Mouse (Mus musculus): ENCODE results near the gene L3mbtl1.
"Not testable (repeated sequence)": the region's sequence is repeated elsewhere in the genome, so short reads cannot be mapped to it uniquely, and the experiment has no call there.

The L3mbtl1 gene

GRCm38 (mm10) chr2:162943148-162943846, at the start of gene L3mbtl1:
L3mbtl1 (plus strand) TSS chr2:162943472.
- in situ Hi-C loops (cut with MboI): no loop called here

DNA sequence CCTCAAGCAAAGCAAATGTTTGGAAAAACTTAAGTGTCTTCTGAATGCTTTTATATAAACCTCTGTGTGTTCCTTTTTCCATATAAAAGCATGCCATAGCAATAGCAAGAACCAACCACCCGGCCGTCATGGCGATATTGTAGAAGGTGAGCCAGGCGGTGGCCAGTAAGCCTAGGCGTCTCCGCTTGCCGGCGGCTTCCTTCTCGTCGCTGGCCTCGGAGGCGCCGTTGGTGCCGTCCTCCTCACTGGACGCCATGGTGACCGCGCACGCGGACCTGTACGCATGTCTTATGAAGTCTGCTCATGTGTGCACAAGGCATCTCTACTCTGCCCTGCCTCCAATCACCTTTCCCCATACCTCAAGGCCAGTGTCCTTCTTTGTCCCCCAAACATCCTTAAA, 44.0 kb upstream of the L3mbtl1 start:
- in situ Hi-C loops (cut with MboI): not testable (repeated sequence)

DNA sequence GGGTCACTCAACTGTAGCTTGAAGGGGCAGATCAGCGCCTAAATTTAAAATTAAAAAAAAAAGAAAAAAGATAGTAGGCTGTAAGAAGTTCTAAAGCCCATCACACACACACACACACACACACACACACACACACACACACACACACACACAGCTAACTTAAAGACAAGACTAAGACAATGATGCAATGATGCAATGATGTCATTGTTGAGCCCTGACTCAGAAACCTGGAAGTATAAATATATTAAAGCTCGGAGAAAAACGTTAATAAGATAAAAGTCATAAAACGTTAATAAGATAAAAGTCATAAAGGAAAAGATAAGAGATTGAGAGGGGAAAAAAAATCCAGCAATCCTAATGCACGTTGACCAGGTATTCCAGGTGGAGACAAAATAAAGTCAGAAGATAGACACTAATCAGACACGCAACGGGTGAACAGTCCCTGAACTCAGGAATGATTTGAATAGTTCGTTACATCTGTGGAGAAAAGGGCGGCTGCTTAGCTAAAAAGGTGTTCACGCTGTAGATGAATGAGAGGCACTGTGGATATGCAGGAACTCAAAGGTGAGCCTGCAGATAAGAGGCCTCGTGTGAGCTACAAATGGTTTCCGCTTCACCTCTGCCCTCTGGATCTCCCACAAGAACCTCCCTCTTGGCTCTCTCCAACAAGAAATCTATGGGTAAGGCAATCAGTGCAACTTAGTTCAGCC, 43.2 kb upstream of the L3mbtl1 start:
- in situ Hi-C loops (cut with MboI): loop anchor here (25.0 kb wide), 1 partner anchor 437 kb away; no protein-coding TSS in a partner anchor

DNA sequence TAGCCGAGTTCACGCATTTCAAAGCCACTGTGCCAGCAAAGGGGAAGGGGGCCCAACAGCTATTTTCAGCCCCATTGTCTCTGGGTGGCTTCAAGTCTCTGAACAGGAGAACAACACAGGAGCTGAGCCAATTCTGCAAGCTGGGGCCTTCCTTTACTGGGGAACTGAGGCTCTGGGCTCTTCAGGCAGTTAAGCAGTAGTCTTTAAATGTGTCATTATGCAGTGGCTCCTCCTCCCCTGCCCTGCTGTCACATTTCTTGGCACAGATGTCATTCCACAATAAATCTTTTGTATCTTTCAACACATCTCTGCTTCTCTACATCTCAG, 42.7 kb upstream of the L3mbtl1 start:
- in situ Hi-C loops (cut with MboI): loop anchor here (25.0 kb wide), 1 partner anchor 437 kb away; no protein-coding TSS in a partner anchor

DNA sequence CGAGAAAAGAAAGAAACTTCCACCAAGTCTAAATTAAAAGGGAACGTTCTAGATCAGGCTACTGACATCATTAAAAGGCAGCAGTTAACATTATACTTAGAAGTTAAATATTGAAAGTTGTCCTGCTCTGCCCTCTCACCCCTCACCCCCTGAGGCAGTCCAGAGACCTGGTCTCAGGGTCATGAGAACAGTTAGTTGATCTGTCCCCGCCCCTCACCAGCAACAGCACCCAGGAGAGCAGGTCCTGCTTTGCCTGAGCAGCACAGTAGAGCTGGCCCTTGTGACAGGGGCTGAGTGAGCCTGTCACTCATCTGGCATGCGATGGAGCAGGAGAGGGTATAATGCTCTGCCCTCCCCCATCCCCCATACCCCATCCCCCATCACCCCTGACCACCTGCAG, 37.4 kb upstream of the L3mbtl1 start:
- in situ Hi-C loops (cut with MboI): loop anchor here (25.0 kb wide), 1 partner anchor 431 kb away; no protein-coding TSS in a partner anchor

DNA sequence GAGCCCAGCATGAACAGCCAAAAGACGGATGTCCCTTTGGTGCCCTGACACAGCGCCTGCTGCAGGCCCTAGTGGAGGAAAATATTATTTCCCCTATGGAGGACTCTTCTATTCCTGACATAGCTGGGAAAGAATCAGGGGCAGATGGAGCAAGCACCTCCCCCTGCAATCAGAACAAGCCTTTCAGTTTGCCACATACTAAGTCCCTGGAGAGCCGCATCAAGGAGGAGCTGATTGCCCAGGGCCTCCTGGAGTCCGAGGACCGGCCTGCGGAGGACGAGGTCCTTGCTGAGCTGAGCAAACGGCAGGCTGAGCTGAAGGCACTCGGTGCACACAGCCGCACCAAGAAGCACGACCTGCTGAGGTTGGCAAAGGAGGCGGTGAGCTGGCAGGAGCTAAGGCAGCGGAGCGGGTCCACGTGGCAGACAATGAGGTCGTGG, 35.2 kb upstream of the L3mbtl1 start:
- in situ Hi-C loops (cut with MboI): loop anchor here (25.0 kb wide), 1 partner anchor 429 kb away; no protein-coding TSS in a partner anchor

DNA sequence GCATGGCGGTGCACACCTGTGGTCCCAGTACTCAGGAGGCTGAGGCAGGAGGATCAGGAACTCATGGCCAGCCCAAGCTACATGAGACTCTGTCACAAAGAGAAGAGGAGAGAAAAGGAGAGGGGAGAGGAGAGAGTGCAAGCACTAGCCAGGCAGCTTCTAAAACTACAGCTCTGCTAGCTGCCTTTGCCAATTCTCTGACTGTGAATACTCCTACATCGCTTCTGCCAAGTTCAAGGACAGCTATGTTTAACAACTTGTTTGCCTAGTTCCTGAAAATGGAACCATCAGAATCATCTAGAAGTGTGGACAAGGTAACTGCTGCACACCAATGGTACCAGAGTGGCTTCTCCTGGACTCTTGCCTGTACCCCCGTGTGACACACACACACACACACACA, 29.2 kb upstream of the L3mbtl1 start:
- in situ Hi-C loops (cut with MboI): loop anchor here (25.0 kb wide), 1 partner anchor 423 kb away; no protein-coding TSS in a partner anchor

GRCm38 (mm10) chr2:162914519-162914918, 28.8 kb upstream of the L3mbtl1 start:
- in situ Hi-C loops (cut with MboI): loop anchor here (25.0 kb wide), 1 partner anchor 423 kb away; no protein-coding TSS in a partner anchor

DNA sequence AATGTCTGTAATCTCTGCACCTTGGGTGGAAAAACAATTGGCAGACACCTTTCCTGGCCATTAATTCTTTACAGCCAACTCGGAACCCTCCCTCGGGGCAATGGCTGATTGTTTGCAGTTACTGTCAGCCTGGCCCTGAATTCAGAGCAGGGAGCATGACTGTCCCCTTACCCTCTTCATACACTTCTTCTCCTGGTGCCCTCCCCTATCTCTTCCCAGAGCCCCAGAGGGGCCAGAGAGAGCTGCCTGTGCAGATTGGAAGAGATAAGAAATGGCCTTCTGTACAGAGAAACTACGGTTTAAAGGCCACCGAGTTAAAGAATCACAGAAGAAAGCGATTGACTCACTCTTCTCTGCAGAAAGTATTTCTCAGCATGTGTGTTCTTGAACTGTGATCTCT, 23.3 kb upstream of the L3mbtl1 start:
- in situ Hi-C loops (cut with MboI): loop anchor here (25.0 kb wide), 1 partner anchor 417 kb away; no protein-coding TSS in a partner anchor

GRCm38 (mm10) chr2:162922183-162922582, 21.1 kb upstream of the L3mbtl1 start:
- in situ Hi-C loops (cut with MboI): loop anchor here (25.0 kb wide), 1 partner anchor 415 kb away; no protein-coding TSS in a partner anchor

DNA sequence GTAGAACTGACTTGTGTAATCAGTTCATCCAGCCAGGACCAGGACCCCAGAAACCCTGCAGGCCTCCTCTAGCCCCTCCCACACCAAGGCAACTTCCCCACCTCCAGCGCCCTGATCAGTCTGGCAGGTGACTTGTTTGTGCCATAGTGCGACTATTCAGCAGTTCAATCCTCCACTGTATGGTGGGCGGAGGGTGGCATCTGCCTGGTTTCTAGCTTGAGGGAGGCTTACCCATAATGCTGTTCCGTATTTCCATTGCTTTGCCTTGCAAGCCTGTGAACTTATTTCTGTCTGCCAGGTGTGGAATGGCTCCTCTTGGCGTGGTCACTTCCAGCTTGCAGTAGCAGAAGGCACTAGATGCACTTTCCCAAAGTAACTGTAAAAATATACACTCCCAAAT, 20.4 kb upstream of the L3mbtl1 start:
- in situ Hi-C loops (cut with MboI): loop anchor here (25.0 kb wide), 1 partner anchor 414 kb away; no protein-coding TSS in a partner anchor

- in situ Hi-C loops (cut with MboI): loop anchor here (25.0 kb wide), 1 partner anchor 413 kb away; no protein-coding TSS in a partner anchor
Observed at GRCm38 (mm10) chr2:162924126-162924525, 19.1 kb upstream of the L3mbtl1 start.

DNA sequence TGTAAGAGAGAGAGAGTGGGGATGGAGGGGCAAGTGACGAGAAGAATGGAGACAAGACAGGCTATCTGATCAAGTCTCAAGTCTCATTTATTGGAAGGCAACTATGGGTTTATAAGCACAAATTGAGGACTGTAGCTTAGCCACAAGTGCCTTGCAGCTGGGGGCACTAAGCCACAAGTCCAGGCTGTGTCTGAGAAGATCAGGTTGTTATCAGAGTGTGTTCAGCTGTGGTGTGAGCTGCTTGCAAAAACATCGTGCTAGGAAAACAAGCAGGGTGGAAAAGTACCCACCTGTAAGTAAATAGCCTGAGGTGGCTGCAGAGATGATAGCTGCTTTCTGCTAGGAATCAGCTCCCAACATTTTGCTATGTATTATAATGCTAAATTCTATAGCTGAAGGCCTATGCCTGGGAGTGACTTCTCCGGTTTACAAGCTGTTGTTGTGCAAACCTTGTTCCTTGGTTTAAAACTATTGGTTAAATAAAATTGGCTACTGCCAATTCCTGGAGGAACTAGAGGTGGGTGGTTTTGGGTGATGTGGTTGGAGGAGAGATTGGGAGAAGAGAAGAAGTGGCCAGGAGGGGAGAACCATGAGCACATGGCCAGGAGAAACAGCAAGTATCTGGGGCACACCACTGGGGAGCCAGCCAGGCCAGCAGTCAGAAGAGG, 15.2 kb upstream of the L3mbtl1 start:
- in situ Hi-C loops (cut with MboI): no loop called here

GRCm38 (mm10) chr2:162929704-162930103, 13.6 kb upstream of the L3mbtl1 start:
- in situ Hi-C loops (cut with MboI): no loop called here

DNA sequence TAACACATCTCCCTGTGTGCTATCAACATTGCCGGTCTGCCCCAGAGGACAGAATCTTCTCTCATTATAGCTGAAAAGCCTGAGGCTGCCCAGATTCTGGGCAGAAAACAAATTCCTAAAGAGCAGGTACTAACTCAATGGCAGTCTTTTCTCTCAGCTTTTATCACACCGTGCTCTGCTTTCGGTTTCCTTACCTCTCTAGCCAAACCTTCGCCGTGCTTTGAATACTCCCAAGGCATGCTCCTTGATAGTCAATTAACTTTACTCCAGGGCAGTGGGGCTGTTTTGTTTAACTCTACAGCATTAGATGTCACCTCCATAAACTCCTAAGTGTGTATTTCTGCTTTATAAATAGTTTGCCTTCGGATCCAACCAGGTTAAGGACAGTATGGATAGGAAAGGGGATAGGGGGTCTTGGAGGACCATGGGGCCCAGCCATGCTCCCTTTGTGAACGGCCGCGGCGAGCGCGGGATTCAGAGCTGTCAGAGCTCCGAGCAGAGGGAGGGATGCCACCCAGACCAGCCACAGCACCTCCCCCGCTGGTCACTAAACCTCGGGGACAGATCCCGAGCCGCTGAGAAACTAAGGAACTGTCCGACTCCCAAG, 12.7 kb upstream of the L3mbtl1 start:
- in situ Hi-C loops (cut with MboI): no loop called here

- in situ Hi-C loops (cut with MboI): no loop called here
Observed at GRCm38 (mm10) chr2:162931123-162931673, 12.1 kb upstream of the L3mbtl1 start, which contains the start of gene Srsf6. Srsf6 (plus strand) TSS chr2:162931528.

GRCm38 (mm10) chr2:162931674-162932650, 11.3 kb upstream of the L3mbtl1 start:
- in situ Hi-C loops (cut with MboI): no loop called here

GRCm38 (mm10) chr2:162932706-162933105, 10.6 kb upstream of the L3mbtl1 start:
- in situ Hi-C loops (cut with MboI): no loop called here

DNA sequence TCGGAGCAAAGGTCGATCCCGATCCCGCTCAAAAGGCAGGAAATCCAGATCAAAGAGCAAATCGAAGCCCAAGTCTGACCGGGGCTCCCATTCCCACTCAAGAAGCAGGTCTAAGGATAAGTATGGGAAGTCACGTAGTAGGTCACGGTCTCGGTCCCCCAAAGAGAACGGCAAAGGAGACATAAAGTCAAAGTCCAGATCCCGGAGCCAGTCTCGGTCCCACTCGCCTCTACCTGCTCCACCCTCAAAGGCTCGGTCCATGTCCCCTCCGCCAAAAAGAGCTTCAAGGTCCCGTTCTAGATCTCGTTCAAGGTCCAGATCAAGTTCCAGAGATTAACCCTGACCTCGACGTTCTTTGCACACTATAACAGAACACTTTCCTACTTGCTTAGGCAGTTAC, 8.9 kb upstream of the L3mbtl1 start:
- in situ Hi-C loops (cut with MboI): no loop called here

GRCm38 (mm10) chr2:162935700-162936099, 7.6 kb upstream of the L3mbtl1 start:
- in situ Hi-C loops (cut with MboI): no loop called here
